In the genomic region with DNA sequence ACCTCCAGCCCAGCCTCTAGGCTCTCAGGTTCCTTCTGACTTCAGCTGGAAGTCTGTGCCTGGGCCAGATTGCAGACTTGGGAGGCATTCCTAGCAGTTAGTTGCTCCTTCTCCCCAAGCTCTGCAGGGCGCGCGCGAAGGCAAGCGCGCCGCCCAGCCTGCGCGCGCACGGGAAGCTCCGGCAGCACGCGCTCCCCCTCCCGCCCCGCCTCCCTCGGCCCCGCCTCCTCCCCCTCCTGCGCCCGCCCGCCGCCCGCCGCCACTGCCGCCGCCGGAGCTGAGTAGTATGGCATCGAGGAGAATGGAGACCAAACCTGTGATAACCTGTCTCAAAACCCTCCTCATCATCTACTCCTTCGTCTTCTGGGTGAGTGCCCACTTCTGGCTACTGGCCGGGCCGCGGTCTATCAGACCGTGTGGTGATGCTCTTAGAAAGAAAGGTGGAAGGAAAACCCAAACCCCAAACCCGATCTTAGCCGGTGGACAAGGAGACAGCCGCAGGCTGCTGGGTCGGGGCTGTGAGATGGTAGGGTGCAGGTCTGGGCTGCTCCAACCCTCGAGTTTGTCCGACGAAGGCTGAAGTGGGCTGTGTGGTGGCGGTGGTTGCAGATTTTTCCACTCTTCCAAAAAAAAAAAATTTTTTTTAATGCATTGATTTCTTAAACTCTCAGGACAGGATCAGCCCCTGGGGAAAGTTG, we compare ENCODE assay signal across 8 mouse cellular contexts. TPM values are rescaled to one million over a fixed set of nuclear protein-coding genes. Genes with fewer than 3 reads are reported as not detected.
DNase-seq lines count a peak whose midpoint lies in the region; ATAC-seq lines count a peak whose summit lies in the region.

A gene (plus strand): TSS at position 287 of the 698 bp plus-strand sequence.

- H3K4me3 ChIP-seq in forebrain, embryonic 14.5 days (ENCODE audit: low read depth, low read length), result peak within 1 kb of the TSS; percentile 44
- H3K4me3 ChIP-seq in heart, embryonic 15.5 days, result peak within 1 kb of the TSS; percentile 61
- H3K4me3 ChIP-seq in liver, embryonic 13.5 days (replicated peaks), result peak within 1 kb of the TSS; percentile 43

- no peaks in the 10 kb centered on the region for H3K9me3 ChIP-seq in forebrain, embryonic 14.5 days (replicated peaks; ENCODE audit: control insufficient read depth, low read length)
- H3K9me3 ChIP-seq in heart, embryonic 15.5 days (replicated peaks), result no peaks in the 10 kb centered on the region
- H3K9me3 ChIP-seq in liver, embryonic 13.5 days (replicated peaks), result no peaks in the 10 kb centered on the region

- peak; percentile 75 for ATAC-seq in cerebellum, adult (ENCODE audit: insufficient number of reproducible peaks, low FRiP score, low TSS enrichment)
- ATAC-seq in forebrain, embryonic 14.5 days, result peak; percentile 84
- ATAC-seq in heart, embryonic 15.5 days (replicated peaks; ENCODE audit: insufficient number of reproducible peaks, insufficient read depth, low FRiP score, low read depth), result peak; percentile 67
- ATAC-seq in liver, embryonic 13.5 days (ENCODE audit: low read depth), result peak; percentile 47

- peak within 1 kb of the TSS; percentile 66 for H3K27ac ChIP-seq in forebrain, embryonic 14.5 days (ENCODE audit: low read depth, low read length)
- peak within 1 kb of the TSS; percentile 56 for H3K27ac ChIP-seq in heart, embryonic 15.5 days
- H3K27ac ChIP-seq in liver, embryonic 13.5 days, result no peak within 1 kb of the TSS

- DNase-seq in CD4-positive helper T cell, adult 2 months (ENCODE audit: low read depth, low spot score), result peak; percentile 2
- peak; percentile 75 for DNase-seq in forebrain, embryonic 14.5 days (ENCODE audit: low spot score)
- DNase-seq in kidney, postnatal 10 days, result peak; percentile 82
- DNase-seq in liver, embryonic 13.5 days, result no peak
- peak; percentile 62 for DNase-seq in neural tube, embryonic 10.5 days (ENCODE audit: extremely low spot score, low spot score)
- peak; percentile 20 for DNase-seq in testis, postnatal 14 days (ENCODE audit: low spot score)

- H3K27me3 ChIP-seq in forebrain, embryonic 14.5 days (replicated peaks; ENCODE audit: control insufficient read depth, insufficient read depth, low read length), result no peaks in the 10 kb centered on the region
- no peaks in the 10 kb centered on the region for H3K27me3 ChIP-seq in heart, embryonic 15.5 days
- H3K27me3 ChIP-seq in liver, embryonic 13.5 days, result peaks cover 20% of the 10 kb centered on the region

- H3K36me3 ChIP-seq in forebrain, embryonic 14.5 days (ENCODE audit: control insufficient read depth, insufficient read depth, low read length), result no peaks in the 10 kb centered on the region
- no peaks in the 10 kb centered on the region for H3K36me3 ChIP-seq in heart, embryonic 15.5 days
- no peaks in the 10 kb centered on the region for H3K36me3 ChIP-seq in liver, embryonic 13.5 days

- H3K4me1 ChIP-seq in forebrain, embryonic 14.5 days (ENCODE audit: control insufficient read depth, insufficient read depth, low read length), result peaks cover 3% of the 10 kb centered on the region; the same call in 1 of the 2 replicates
- H3K4me1 ChIP-seq in heart, embryonic 15.5 days (replicated peaks), result no peaks in the 10 kb centered on the region
- no peaks in the 10 kb centered on the region for H3K4me1 ChIP-seq in liver, embryonic 13.5 days (replicated peaks)

- peak within 1 kb of the TSS; percentile 68 for H3K9ac ChIP-seq in forebrain, embryonic 14.5 days (ENCODE audit: low read length)
- H3K9ac ChIP-seq in heart, embryonic 15.5 days, result peak within 1 kb of the TSS; percentile 59
- peak within 1 kb of the TSS; percentile 17; the same call in 1 of the 2 replicates for H3K9ac ChIP-seq in liver, embryonic 13.5 days

- peak within 1 kb of the TSS; percentile 50 for H3K4me2 ChIP-seq in forebrain, embryonic 14.5 days (ENCODE audit: low read length)
- H3K4me2 ChIP-seq in heart, embryonic 15.5 days, result peak within 1 kb of the TSS; percentile 70
- peak within 1 kb of the TSS; percentile 38 for H3K4me2 ChIP-seq in liver, embryonic 13.5 days

- WGBS in forebrain, embryonic 14.5 days, result 27% methylated on average over 37 of the region's 41 CpGs
- 4% methylated on average over 28 of the region's 41 CpGs for WGBS in heart, embryonic 15.5 days
- 15% methylated on average over 17 of the region's 41 CpGs for WGBS in liver, embryonic 13.5 days (ENCODE audit: insufficient replicate concordance)

RNA-seq across cellular contexts. Expression of the gene that starts here (rescaled TPM):
- polyA plus RNA-seq in forebrain, embryonic 14.5 days (2014; fragmentation: Nextera tagmentation; extraction: Ambion mirVana), result 277 and 328 TPM in 2 replicates
- 85.3 and 86.0 TPM in 2 replicates for polyA plus RNA-seq in heart, embryonic 15.5 days (2015; fragmentation: Nextera tagmentation; extraction: Ambion mirVana)
- 44.1 and 53.3 TPM in 2 replicates for polyA plus RNA-seq in liver, embryonic 13.5 days (2015; fragmentation: Nextera tagmentation; extraction: Ambion mirVana)

Comparison
In these comparisons a context has a peak if more than half of its experiments do, and no peak if none do; other contexts are left out.
1. H3K9ac ChIP-seq: peak in every context shown above with its lines; median percentile 68 in forebrain, embryonic 14.5 days; 59 in heart, embryonic 15.5 days; 17 in liver, embryonic 13.5 days.